Mouse (Mus musculus) midbrain, embryonic 16.5 days (tissue): ENCODE measurements around the gene Ramp2. TPM values are rescaled to one million over a fixed set of nuclear protein-coding genes. Genes with fewer than 3 reads are reported as not detected.
A peak's percentile ranks its signal among the peaks of the same experiment; 100 is the strongest.

Experiments used
- ATAC-seq: fragments of 200-750 bp; cut with Nextera tagmentation; 2 replicates; pipeline ENCODE4 v1.8.0; 2017; ENCODE audit warnings: moderate TSS enrichment
- H3K27ac ChIP-seq: fragments of 300-500 bp; sonication (generic); 2 replicates; pipeline ENCODE4 v1.5.1; 2014; ENCODE audit warnings: mild to moderate bottlenecking, low read length, mixed read lengths
- H3K27me3 ChIP-seq: fragments of 300-500 bp; sonication (generic); 2 replicates; pipeline ENCODE4 v1.6.1; 2014; ENCODE audit warnings: low read depth, low read length, mixed read lengths; ENCODE audit not compliant: control insufficient read depth, insufficient read depth
- H3K36me3 ChIP-seq: fragments of 300-500 bp; sonication (generic); 2 replicates; pipeline ENCODE4 v1.6.1; 2014; ENCODE audit warnings: mild to moderate bottlenecking, low read length, moderate library complexity, mixed read lengths; ENCODE audit not compliant: control insufficient read depth, insufficient read depth
- H3K4me1 ChIP-seq: fragments of 300-500 bp; sonication (generic); 2 replicates; pipeline ENCODE4 v1.6.1; 2014; ENCODE audit warnings: mild to moderate bottlenecking, low read length, mixed read lengths; ENCODE audit not compliant: control insufficient read depth, insufficient read depth
- H3K4me2 ChIP-seq: fragments of 300-500 bp; sonication (generic); 2 replicates; pipeline ENCODE4 v1.6.1; 2014; ENCODE audit warnings: mild to moderate bottlenecking, low read length, mixed read lengths
- H3K4me3 ChIP-seq: fragments of 300-500 bp; sonication (generic); 2 replicates; pipeline ENCODE4 v1.5.1; 2014; ENCODE audit warnings: low read depth, mild to moderate bottlenecking, low read length, moderate library complexity, mixed read lengths
- H3K9ac ChIP-seq: fragments of 300-500 bp; sonication (generic); 2 replicates; pipeline ENCODE4 v1.6.1; 2014; ENCODE audit warnings: low read depth, low read length, mixed read lengths
- H3K9me3 ChIP-seq: fragments of 300-500 bp; sonication (generic); replicated peaks from 2 replicates; pipeline ENCODE4 v1.6.1; 2014; ENCODE audit warnings: mild to moderate bottlenecking, low read length, mixed read lengths; ENCODE audit not compliant: control insufficient read depth, poor library complexity, severe bottlenecking
- WGBS: fragments of 180-500 bp; shearing (Covaris S2); extraction: QIAGEN DNeasy Blood & Tissue Kit; methylation state at CpG from one replicate; pipeline ENCODE4 v1.1.7; 2014; 5-methylcytosine and 5-hydroxymethylcytosine counted together
- polyA plus RNA-seq: library from polyadenylated mRNA; unstranded; fragments of >200 nt; fragmentation: Nextera tagmentation; extraction: Ambion mirVana; gene quantifications from 2 replicates; pipeline ENCODE4 v1.2.1, GENCODE M21; 2015

Ramp2 gene
- polyA plus RNA-seq, 1 experiment from 2014 or later, result 79.5 TPM

DNA sequence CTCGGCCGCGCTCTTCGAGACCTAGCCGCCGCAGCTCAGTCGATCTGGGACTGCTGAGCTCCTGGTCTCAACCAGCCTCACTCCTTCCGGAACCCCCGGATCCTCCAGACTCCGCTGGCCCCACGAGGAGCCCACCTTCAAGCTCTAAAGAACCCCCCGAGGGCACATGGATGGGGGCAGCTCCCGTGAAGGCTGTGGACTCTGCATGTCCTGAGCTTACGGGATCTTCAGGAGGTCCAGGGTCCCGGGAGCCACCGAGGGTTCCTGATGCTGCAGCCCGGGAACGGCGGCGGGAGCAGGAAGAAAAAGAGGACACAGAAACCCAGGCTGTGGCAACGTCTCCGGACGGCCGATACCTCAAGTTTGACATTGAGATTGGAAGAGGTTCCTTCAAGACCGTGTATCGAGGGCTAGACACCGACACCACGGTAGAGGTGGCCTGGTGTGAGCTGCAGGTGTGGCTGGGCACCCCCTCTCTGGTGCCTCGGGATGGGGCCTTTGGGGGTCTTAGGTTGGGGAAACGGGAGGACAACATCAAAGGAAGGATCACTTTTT is 15.1 kb downstream of the Ramp2 start:
- Histone ChIP-seq H3K27me3 (peaks cover 34% of the 10 kb centered on the region), H3K4me3 (peak overlapping the region; percentile 42), H3K36me3 (0 out of 2 replicates have a peak, but pooled peaks cover 3% of the 10 kb centered on the region), H3K27ac (no peak overlapping the region), H3K9ac (peak overlapping the region; percentile 62), H3K4me2 (peak overlapping the region; percentile 85), H3K9me3 (no peaks in the 10 kb centered on the region), H3K4me1 (peaks cover 23% of the 10 kb centered on the region)
- 1% methylated on average over 30 of the region's 30 CpGs for WGBS
- peak; percentile 20; the same call in 1 of the 2 replicates for ATAC-seq

DNA sequence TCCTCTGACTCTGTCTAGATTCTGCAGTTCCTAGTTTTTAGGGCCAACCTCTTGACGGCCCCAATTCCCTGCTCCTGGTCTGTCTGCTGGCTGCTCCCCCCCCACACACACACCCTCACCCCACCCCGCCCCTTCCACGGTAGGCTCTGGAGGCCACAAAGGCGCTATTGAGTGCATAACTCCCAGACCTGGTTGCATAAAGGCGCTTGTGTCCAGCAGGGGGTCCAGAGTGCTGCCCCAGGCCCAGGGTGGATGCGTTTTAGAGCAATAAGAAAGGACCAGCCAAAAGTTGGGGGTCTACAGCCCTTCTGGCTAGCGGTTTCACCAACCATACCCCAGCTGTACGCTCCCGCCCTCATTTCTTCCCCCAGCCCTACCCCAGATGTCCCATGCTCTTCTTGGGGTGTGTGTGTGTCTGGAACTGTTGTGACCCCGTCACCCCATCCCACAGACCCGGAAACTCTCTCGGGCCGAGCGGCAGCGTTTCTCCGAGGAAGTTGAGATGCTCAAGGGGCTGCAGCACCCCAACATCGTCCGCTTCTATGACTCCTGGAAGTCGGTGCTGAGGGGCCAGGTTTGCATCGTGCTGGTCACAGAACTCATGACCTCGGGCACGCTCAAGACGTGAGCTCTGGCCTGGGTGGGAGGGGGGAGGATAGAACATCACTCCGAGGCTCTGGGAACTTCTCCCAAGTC is 16.6 kb downstream of the Ramp2 start:
- no peak overlapping the region; the same call in 1 of the 2 replicates for H3K4me2 ChIP-seq
- 0 out of 2 replicates have a peak, but pooled peaks cover 3% of the 10 kb centered on the region for H3K36me3 ChIP-seq
- H3K4me3 ChIP-seq, result no peak overlapping the region; the same call in 1 of the 2 replicates
- peaks cover 23% of the 10 kb centered on the region for H3K4me1 ChIP-seq
- WGBS, result 2% methylated on average over 24 of the region's 24 CpGs
- no peak for ATAC-seq
- no peak overlapping the region for H3K9ac ChIP-seq
- no peaks in the 10 kb centered on the region for H3K9me3 ChIP-seq
- no peak overlapping the region for H3K27ac ChIP-seq
- H3K27me3 ChIP-seq, result peaks cover 34% of the 10 kb centered on the region

DNA sequence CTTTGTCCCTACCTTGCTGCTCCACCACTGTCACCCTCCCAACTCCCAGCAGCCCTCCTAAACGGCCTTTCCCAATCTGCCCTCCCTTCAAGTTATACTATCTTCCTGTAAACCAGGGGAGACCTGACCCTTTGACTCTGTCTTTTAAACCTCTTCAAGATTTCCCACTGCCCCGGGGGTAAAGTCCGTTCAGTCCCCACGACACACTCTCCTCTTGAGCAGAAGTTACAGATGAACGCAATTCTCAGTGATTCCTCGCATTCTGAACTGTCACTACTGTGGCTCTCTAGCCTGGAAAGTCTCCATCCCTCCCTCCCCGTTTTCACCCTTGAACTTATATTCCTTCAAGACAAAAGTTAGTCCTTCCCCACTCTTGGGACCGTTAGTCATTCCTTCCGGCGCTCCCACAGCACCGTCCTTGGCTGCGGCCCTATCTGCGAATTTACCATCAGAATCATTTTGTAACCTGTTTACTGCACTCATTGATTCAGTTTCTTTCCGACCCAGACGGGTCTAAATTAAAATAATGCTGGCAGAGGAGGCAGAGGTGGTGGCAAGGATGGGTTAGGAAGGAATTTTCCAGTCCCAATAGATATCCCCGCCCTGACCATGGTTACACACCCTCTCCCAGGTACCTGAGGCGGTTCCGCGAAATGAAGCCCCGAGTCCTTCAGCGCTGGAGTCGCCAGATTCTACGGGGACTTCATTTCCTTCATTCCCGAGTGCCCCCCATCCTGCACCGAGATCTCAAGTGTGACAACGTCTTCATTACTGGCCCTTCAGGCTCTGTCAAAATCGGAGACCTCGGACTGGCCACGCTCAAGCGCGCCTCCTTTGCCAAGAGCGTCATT is 17.5 kb downstream of the Ramp2 start:
- ATAC-seq, result no peak
- no peak overlapping the region for H3K27ac ChIP-seq
- no peaks in the 10 kb centered on the region for H3K9me3 ChIP-seq
- 2% methylated on average over 32 of the region's 32 CpGs for WGBS
- H3K4me2 ChIP-seq, result no peak overlapping the region
- H3K9ac ChIP-seq, result no peak overlapping the region
- H3K4me1 ChIP-seq, result peaks cover 23% of the 10 kb centered on the region
- H3K27me3 ChIP-seq, result peaks cover 34% of the 10 kb centered on the region
- H3K4me3 ChIP-seq, result no peak overlapping the region
- 0 out of 2 replicates have a peak, but pooled peaks cover 3% of the 10 kb centered on the region for H3K36me3 ChIP-seq

DNA sequence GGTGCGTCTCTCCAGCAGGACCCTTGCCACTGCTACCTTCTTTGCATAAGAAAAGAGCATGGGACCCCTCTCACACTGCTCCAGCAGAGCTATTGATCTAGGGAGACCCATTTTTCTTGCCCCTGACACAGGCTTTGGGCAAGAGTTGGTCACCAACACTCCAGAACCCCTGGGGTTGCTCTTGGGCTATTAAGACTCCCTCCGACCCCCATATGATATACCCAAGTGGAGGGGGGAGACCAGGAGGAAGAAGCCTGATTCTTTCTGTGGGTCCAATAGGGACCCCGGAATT is 18.1 kb downstream of the Ramp2 start:
- Histone ChIP-seq H3K27me3 (peaks cover 34% of the 10 kb centered on the region), H3K27ac (no peak overlapping the region), H3K4me1 (peaks cover 23% of the 10 kb centered on the region), H3K4me2 (no peak overlapping the region), H3K9me3 (no peaks in the 10 kb centered on the region), H3K9ac (no peak overlapping the region), H3K4me3 (no peak overlapping the region), H3K36me3 (0 out of 2 replicates have a peak, but pooled peaks cover 3% of the 10 kb centered on the region)
- WGBS, result 7% methylated on average over 3 of the region's 3 CpGs
- ATAC-seq, result no peak

DNA sequence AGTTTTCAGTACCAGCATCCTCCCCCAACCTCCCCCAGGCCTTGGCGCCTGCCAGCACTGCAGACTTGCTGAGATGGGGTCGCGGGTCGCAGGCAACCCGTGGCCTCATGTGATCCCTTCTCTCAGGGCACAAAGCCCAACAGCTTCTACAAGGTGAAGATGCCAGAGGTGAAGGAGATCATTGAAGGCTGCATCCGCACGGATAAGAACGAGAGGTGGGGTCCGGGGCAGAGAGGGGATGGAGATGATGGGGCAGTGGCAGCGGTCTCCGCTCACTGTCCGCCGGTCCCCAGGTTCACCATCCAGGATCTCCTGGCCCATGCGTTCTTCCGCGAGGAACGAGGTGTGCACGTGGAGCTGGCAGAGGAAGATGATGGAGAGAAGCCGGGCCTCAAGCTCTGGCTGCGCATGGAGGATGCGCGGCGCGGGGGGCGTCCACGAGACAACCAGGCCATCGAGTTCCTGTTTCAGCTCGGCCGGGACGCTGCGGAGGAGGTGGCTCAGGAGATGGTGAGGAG is 19.2 kb downstream of the Ramp2 start:
- H3K9ac ChIP-seq, result peak overlapping the region; percentile 50
- H3K27ac ChIP-seq, result no peak overlapping the region
- H3K9me3 ChIP-seq, result no peaks in the 10 kb centered on the region
- no peak for ATAC-seq
- WGBS, result 3% methylated on average over 31 of the region's 31 CpGs
- peaks cover 17% of the 10 kb centered on the region for H3K4me1 ChIP-seq
- no peaks in the 10 kb centered on the region for H3K36me3 ChIP-seq
- H3K27me3 ChIP-seq, result peaks cover 34% of the 10 kb centered on the region
- H3K4me3 ChIP-seq, result peak overlapping the region; percentile 34
- peak overlapping the region; percentile 69 for H3K4me2 ChIP-seq

DNA sequence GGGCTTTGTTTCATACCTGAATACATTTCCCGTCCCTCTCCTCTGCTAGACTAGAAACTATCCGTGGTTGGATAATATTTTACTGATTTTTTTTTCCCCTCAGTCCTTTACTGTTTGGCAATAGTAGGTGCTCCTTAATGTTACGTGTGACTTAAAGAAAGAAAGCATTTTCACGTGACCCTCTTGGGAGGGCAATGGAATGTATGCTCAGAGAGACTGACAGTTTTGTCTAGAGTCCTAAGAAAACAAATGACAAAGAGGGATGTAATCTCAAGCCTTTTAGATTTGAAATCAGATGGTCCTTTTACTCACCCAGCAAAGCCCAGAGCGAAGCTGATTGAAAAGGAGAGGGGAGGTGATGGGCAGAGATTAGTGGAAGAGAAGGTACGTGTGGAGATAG is 20.1 kb downstream of the Ramp2 start:
- no peaks in the 10 kb centered on the region for H3K9me3 ChIP-seq
- no peak overlapping the region; the same call in 1 of the 2 replicates for H3K4me2 ChIP-seq
- H3K27ac ChIP-seq, result no peak overlapping the region
- H3K4me1 ChIP-seq, result peaks cover 12% of the 10 kb centered on the region
- no peak for ATAC-seq
- no peak overlapping the region for H3K4me3 ChIP-seq
- H3K36me3 ChIP-seq, result no peaks in the 10 kb centered on the region
- 8% methylated on average over 6 of the region's 6 CpGs for WGBS
- peaks cover 34% of the 10 kb centered on the region for H3K27me3 ChIP-seq
- H3K9ac ChIP-seq, result no peak overlapping the region

DNA sequence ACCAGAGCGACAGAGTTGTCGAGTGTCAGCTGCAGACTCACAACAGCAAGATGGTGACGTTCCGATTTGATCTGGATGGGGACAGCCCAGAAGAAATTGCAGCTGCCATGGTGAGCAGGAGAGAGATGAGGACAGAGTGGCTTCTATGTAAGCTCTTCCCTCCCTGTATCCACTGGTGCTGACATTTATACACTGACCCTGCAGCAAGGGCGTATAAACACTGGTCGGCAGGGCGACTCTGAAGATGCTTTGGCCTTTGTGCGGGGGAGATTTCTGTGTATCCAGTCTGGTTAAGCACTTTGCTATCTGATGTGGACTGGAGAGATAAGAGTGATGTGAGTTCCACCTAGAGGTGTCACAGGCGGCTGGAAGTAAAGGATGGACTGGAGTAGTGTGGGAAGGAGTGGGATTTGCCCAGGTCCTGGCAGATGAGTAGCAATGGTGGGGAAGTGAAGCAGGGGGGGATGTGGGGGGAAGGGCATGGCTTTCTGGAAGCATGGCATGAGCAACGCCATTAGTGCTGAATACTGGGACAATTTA is 23.8 kb downstream of the Ramp2 start:
- Histone ChIP-seq H3K4me1 (peaks cover 12% of the 10 kb centered on the region), H3K27me3 (peaks cover 8% of the 10 kb centered on the region), H3K4me3 (no peak overlapping the region), H3K27ac (peak overlapping the region; percentile 68), H3K36me3 (no peaks in the 10 kb centered on the region), H3K9ac (peak overlapping the region; percentile 28; the same call in 1 of the 2 replicates), H3K9me3 (no peaks in the 10 kb centered on the region), H3K4me2 (peak overlapping the region; percentile 40)
- ATAC-seq, result peak; percentile 42; the same call in 1 of the 2 replicates
- 28% methylated on average over 10 of the region's 10 CpGs for WGBS

DNA sequence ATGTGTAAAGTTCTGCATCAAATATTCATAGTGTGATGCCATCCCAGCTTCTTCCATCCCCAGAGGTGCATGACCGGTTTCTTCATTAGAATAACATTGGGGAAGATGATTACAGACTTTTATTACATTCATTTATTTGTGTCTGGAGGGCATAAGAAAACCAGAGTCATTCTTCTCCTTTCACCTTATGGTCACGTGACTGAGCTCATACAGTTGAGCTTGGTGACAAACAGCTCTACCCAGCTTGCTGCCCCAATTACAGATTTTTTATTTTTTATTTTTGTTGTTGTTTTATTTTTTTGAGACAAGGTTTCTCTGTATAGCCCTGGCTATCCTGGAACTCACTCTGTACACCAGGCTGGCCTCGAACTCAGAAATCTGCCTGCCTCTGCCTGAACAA is 26.6 kb downstream of the Ramp2 start:
- Histone ChIP-seq H3K27ac (no peak overlapping the region), H3K27me3 (no peaks in the 10 kb centered on the region), H3K9ac (no peak overlapping the region), H3K4me2 (no peak overlapping the region), H3K9me3 (no peaks in the 10 kb centered on the region), H3K4me1 (peaks cover 8% of the 10 kb centered on the region), H3K4me3 (no peak overlapping the region), H3K36me3 (no peaks in the 10 kb centered on the region)
- WGBS, result 84% methylated on average over 3 of the region's 3 CpGs
- no peak for ATAC-seq
